Mouse (Mus musculus): ENCODE results near the gene Cartpt.

GRCm38 (mm10) chr13:99943525-99943924 is 42.6 kb upstream of the Cartpt start:
- TF ChIP-seq CTCF (IDR thresholded peaks at IDR 0.05; ENCODE audit: control insufficient read depth, insufficient read depth, insufficient replicate concordance, low read depth, low read length) (peak; percentile 45; the same call in 1 of the 2 replicates), POLR2A (IDR thresholded peaks at IDR 0.05; ENCODE audit: control insufficient read depth, low read depth, low read length) (no peak)

All from testis, adult 2 months (tissue).